Mouse (Mus musculus): ENCODE measurements at regions not wholly inside any gene's neighbourhood (a gene's known extent, or its start where the extent isn't known, plus 50 kb on each side); places are given as distances from the start of the nearest gene placed in this dataset.

- TF ChIP-seq POLR2A (IDR thresholded peaks at IDR 0.05; ENCODE audit: insufficient read depth, low read depth, low read length), result no peak
- no peak for TF ChIP-seq CTCF (IDR thresholded peaks at IDR 0.05; ENCODE audit: insufficient read depth, low read depth, low read length)
Observed at GRCm38 (mm10) chr1:56179206-56179985, 457.8 kb downstream of the Hsfy2 start.
